Mouse (Mus musculus) ovary, postnatal 36 days (tissue): Measurements from ENCODE around the gene Nkiras2.
"Not testable (repeated sequence)": the region's sequence is repeated elsewhere in the genome, so short reads cannot be mapped to it uniquely, and the experiment has no call there.

ENCODE experiments used
- DNase-seq: peaks from one replicate; pipeline ENCODE4 v3.0.0; 2022; ENCODE audit warnings: low spot score, mixed read lengths

The Nkiras2 gene

GRCm38 (mm10) chr11:100628862-100629352 lies 9.9 kb downstream of the Nkiras2 start:
- no peak for DNase-seq

- DNase-seq = no peak
Observed at GRCm38 (mm10) chr11:100634530-100634929, 15.5 kb downstream of the Nkiras2 start.

GRCm38 (mm10) chr11:100640159-100640906 lies 21.3 kb downstream of the Nkiras2 start:
- no peak for DNase-seq

- DNase-seq = no peak
Observed at GRCm38 (mm10) chr11:100643612-100644575, 24.9 kb downstream of the Nkiras2 start.

- DNase-seq = no peak
Observed at GRCm38 (mm10) chr11:100646265-100646664, 27.2 kb downstream of the Nkiras2 start.

GRCm38 (mm10) chr11:100648405-100648804 lies 29.4 kb downstream of the Nkiras2 start:
- DNase-seq = no peak

- no peak for DNase-seq
Observed at GRCm38 (mm10) chr11:100651205-100651604, 32.2 kb downstream of the Nkiras2 start.

- no peak for DNase-seq
Observed at GRCm38 (mm10) chr11:100651748-100652147, 32.7 kb downstream of the Nkiras2 start.

- not testable (repeated sequence) for DNase-seq
Observed at GRCm38 (mm10) chr11:100655589-100655988, 36.5 kb downstream of the Nkiras2 start.

GRCm38 (mm10) chr11:100656458-100656857 lies 37.4 kb downstream of the Nkiras2 start:
- DNase-seq = no peak

- no peak for DNase-seq
Observed at GRCm38 (mm10) chr11:100659806-100660205, 40.8 kb downstream of the Nkiras2 start.

GRCm38 (mm10) chr11:100671049-100671448 lies 52.0 kb downstream of the Nkiras2 start:
- no peak for DNase-seq

- DNase-seq = no peak
Observed at GRCm38 (mm10) chr11:100671956-100672355, 52.9 kb downstream of the Nkiras2 start.

- peak; percentile 49 for DNase-seq
Observed at GRCm38 (mm10) chr11:100673169-100673568, 54.1 kb downstream of the Nkiras2 start.
